Mouse (Mus musculus): Measurements from ENCODE around the gene Zgrf1.

The Zgrf1 gene

DNA sequence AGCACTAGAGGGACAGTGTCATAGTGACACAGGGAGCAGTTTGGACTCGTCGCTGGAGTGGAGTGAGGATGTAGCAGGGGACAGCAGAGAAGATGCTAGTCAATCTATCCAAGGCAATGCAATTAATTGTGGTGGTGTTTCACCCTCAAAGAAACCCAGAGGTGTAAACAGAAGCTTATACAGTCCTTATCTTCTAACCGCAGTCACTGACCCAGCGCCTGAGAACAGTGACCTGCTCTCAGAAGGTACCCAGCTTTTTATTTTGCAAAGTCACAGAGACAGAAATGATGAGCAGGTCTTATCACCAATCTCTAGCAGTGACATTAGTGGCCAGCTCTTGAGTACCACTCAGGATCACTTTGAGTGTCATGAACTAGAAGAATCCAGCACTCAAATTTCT, 9.7 kb downstream of the Zgrf1 start:
- no peak for DNase-seq

DNA sequence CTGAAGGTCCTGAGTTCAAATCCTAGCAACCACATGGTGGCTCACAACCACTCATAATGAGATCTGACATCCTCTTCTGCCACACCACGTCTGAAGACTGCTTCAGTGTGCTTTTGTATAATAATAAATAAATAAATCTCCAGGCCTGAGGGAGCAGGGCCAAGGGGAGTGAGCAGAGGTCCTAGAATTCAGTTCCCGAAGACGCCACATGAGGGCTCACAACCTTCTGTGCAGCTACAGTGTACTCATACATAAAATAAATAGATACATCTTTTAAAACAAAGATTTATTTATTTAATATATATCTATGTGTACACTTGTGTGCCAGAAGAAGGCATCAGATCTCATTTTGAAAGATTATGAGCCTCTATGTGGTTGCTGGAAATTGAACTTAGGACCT, 11.8 kb downstream of the Zgrf1 start:
- no peak for DNase-seq

DNA sequence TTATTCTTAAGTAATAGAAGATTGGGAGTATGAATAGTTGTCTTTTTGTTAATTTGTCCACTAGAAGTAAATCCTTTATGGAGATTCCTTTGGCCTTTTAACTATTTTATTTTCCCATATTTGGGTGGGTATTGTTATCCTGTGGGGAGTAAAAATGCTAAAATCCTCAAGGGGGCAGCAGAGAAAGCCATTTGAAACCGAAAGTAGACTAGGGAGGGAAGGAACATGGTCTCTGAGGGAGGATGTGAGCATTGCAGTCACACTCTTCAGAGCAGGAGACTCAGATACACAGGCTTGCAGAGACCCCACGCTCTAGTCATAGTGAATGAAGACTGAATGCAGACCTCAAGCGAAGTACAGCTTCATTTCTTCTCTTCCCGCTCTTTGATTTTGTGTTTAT, 19.3 kb downstream of the Zgrf1 start:
- DNase-seq: peak in 1 of 2 experiments; percentile 20

DNA sequence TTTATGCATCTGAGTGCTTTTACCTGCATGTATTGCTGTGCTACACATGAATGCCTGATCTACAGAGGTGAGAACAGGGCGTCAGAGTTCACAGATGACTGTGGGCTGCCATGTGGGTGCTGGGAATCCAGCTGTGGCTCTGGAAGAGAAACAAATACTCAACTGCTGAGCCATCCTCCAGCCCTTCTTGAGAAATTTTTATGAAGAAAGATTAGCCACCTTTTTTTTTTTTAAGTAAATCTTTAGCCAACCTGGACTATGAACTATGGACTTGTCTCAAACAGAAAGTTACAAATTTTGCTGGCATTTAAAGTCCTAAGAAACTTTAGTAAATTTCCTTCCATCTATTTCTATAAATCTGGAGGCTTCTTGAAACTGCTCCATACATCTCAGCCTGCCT, 43.8 kb downstream of the Zgrf1 start:
- no peak for DNase-seq

DNA sequence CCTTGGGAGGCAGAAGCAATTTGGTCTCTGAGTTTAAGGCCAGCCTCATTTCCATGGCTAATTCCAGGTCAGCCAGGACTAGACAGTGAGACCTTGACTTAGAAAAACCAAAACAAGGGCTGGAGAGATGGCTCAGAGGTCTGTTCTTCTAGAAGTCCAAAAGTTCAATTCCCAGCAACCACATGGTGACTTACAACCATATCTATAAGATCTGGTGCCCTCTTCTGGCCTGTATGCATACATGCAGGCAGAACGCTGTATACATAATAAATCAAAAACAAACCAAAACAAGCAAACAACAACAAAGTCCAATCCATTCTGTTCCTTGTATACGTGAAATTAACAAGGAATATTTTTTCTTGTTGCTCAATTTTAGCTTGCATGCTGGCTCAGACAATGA, 54.8 kb downstream of the Zgrf1 start:
- no peak for DNase-seq

DNA sequence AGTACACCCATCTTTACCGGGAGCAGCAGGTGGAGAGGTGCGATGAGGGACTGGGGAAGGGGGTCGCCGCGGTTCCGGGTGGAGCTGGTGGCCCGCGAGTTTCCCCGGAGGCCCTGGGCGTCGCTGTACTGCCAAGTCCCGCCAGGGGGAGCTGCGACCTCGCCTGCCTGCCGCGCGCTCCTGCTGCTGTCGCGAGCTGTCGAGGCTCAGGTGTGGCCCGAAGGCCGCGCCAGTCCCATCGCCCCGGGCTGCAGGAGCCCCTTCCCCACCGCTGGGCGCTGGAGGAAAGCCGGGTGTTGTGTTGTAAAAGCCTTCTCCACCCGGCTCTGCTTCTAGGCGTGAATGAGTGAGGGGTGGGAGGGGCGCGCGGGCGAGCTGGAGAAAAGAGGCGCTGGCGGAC, 72.0 kb downstream of the Zgrf1 start:
- peak; percentile 43 to 62 for DNase-seq

DNA sequence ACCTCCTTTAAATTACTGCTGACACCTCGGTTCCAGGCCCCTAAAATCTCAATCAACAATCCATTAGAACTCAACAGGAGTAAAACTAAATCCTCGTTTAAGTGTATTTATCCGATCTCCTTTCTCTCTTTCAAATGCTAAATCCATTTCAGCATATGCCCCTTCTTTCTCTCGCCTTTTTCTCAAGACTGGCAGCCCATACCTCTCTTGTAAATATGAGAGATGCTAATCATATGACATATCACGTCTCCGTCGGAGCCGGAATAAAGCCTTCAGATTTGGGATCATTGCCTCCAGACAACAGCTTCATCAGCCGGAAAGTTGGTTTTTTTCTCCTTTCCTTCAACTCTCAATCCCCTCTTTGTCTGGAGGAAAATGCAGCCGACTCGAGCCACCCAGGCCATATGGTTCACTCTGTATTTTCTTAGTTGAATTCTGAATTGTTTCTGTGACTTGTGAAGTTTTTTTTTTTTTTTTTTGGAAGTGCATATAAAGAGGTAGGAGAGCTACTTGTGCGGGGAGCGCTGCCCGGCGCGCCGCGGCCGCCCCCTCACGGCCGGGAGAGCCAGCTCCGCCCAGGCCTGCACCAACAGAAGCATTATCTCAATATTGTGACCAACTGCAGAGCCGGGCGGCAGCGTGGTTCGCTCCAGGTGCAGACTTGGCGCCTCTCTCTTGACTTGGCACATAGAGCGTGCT, 72.6 kb downstream of the Zgrf1 start:
- no peak for DNase-seq

DNA sequence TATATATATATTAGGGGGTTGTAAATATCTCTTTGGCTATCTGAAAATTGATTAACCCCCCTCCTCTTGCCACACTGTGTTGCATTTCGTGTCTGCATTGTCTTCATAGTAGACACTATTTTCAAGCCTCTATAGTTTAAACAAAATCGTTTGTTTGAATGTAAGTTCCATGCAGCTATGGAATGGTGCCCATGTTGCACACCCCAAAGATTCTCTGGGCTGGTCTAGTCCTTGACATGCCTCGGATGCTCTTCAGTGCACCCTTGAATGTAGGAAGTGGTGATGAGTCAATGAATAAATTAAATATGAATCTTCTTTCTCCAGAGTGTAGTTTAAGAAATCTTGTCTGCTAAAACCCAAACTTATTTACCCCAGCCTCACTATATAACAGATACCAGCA, 73.2 kb downstream of the Zgrf1 start:
- DNase-seq: no peak

DNA sequence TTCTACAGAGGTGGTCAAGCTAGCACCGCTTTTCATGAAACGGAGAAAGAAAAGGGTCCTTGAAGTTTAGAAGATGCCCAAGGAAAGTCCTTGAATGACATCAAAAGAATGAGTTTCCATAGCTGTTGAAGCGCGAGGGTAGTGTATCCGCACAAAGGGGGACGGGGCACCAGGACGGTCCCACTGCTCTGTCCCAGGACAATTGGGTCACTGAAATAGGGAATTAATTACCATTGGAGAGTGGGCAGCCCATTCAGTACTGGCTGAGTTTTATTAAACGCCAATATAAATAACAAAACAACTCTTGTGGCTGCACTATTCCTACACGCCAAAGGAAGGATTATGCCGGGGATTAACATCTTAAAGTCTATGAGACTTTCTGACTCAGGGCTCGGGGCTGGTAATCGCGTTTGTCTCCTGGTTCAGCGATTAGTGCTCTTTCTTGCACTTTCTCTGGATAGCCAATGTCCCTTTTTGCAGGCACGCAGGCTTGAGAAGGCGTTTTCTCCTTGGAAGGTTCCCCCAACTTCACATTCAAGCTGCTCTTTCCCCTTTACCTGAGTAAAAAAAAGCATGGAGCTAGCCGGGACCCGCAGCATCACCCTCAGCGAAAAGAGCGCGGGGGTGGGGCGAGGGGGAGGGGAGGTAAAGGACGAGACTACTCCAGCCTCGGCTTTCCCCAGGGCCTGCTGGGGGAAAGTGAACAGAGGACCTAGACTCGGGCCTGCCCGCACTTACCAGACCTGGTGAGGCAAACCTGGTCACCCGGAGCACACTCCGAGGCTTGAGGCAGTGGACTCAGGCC, 74.1 kb downstream of the Zgrf1 start:
- no peak for DNase-seq

DNA sequence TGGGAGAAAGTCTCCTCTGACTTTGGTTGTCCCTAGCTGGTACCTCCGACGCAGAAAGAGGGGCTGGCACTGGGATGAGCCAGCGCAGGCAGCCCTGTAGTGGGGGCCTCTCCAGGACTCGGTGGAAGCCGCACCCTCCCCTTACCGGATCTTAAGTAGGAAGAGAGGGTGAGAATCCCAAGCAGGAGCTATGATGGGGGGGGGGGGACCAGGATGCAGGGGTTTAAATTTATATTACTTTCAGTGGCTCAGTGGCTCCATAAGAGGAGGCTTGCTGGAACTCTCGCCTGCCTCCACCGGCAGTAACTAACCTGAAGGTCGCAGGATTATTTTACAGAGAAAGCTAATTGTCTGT, 74.6 kb downstream of the Zgrf1 start:
- no peak for DNase-seq

DNA sequence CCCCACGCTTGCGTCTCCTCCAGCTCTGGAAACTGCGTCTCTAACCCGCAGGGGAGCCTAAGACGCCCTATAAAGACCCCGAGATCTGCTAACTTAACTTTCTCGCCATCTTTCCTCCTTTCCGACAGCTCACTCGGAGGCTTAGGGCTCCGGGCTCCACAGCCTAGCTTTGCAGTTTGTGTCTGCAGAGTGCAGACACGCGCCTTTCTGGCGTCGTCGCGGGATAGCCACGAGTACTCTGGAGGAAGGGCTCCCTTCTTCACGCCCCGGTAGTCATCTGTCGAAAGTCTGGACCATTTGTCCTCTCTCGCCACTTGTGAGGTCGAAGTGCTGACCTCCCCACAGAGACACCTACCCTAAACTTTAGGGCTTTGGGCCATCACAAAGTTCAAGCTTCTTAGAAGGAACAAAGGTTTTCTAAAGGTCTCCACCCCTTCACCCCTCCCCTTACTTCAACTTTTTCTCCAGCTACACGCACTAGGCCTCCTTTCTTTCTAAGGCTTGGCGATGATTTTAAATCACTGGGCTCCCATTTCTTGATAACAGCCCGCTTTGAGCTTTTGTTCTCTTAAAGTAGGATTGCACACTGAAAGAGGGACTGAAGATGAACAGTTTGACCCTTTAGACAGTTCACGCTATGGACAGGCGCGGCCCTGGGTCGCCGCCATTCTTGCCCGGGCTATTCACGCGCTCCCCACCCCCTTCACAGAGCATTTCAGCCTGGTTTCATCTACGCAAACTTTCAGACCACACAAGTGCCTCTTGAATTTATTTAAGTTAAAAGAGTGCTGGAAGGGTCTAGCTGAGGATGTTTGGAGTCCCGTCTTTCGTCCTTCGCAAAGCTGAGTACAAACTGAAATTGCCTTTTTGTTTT, 75.3 kb downstream of the Zgrf1 start:
- no peak for DNase-seq

DNA sequence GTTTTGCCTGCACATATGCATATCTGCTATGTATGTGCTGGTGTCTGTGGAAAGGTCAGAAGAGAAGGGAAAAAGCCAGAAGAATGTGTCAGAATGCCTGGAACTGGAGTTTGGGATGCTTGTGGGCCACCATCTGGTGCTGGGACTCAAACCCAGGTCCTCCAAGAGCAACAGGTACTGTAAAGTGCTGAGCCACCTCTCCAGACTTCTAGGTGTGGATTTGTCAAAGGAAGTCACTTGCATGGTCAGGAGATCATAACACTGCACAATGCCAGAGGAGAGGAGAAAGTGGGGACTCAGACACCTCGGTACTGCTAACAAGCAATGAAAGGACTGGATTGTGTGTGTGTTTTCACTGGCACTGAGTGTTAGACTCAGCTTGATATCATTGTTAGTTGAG, 76.9 kb downstream of the Zgrf1 start:
- DNase-seq: no peak

DNA sequence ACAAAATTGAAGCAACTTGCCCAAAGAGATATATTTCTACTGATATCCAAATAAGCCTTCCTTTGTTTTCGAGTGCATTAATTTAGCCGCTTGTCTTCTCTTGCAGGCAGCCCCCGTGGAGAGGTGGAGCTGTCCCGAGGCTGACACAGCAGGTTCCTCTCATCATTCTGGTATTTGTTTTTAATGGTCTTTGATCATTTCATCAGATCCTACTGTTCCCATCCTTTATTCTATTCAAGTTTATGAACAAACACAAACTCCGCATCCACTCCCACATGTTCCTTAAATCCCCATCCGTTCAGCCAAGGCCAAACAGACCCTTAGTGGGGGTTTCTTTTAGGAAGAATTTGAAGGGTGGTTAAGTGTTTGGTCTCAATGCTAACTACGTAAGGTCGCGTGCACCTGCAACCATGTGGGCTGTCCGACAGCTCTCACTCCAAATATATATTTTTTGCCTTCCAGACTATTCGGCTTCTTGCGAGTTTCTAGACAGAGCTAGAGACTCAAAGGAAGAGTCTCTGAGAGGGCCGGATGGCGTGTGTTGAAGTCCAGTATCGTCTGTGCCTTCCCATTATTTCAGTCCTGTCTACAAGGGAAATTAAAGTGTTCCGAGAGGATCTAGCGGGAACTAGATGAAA, 77.6 kb downstream of the Zgrf1 start:
- DNase-seq: no peak

DNA sequence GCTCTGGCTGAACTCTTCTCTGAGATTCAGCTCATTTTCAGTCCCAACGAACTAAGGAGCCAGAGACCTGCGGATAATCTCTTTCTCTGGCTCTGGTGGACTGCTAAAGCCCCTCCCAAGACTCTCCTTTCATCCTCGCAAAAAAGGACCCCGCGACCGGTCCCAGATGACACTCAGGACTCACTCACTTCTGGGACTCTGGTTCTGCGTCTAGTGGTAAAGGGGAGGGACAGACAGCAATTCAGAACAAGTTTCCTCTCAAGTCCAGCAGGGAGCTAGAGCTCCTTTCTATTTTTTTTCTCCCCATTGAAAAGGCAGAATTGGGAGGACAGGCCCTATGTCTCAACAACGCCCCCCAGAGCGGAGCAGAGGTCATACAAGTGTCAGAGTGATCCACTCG, 78.3 kb downstream of the Zgrf1 start:
- no peak for DNase-seq

DNA sequence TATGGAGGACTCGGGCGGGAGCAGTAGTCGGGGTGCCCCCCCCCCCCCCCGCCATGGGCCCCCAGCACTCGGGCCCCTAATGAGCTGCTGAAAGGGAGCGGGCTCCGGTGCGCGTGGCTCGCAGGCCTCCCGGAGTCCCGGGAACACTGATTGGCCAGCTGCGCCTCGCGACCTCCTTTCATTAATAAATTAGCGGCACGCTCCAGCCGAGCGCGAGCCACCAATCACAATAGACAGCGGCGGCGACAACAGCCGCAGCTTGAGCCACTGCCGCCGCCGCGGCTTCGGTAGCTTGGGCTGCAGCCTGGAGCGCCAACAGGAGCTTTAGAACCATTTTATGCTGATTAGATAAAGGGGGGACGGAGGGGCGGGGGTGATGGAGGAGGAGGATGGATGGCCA, 79.2 kb downstream of the Zgrf1 start:
- DNase-seq: no peak

DNA sequence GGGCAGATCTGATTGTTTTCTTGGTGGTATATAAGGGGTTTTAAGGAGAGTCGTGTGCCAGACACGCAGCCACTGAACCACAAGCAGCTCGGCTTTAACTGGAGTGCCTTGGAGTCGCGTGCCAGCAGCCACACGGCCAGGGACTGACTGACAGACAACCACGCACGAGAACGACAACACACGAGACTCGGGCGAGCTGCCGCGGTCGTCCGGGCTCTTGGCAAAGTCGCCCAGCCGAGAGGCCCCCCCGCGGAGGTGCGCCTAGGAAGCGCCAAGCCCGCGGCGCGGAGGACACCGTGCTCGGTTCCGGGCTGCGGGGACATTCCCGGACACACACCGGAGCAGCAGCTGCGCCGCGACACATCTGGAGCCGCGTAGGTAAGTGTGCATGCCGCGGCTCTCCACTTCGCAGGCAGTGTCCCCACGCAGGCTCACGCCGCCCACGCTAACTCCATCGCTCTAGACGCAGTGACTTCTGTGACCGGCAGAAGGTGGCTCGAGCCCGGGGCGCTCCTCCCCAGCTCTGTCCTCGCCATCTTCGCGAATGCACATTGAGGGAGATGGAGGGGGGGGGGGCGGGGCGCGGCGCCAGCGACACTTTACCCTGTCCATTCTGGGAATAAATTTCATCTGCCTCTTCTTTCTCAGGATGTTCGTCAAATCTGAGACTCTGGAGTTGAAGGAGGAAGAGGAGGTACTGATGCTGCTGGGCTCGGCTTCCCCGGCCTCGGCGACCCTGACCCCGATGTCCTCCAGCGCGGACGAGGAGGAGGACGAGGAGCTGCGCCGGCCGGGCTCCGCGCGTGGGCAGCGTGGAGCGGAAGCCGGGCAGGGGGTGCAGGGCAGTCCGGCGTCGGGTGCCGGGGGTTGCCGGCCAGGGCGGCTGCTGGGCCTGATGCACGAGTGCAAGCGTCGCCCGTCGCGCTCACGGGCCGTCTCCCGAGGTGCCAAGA, 80.1 kb downstream of the Zgrf1 start, which contains the start of gene Neurog2:
Gene Neurog2, plus strand, starts transcription at position 56 of the 953 bp plus-strand sequence.
- DNase-seq: no peak

DNA sequence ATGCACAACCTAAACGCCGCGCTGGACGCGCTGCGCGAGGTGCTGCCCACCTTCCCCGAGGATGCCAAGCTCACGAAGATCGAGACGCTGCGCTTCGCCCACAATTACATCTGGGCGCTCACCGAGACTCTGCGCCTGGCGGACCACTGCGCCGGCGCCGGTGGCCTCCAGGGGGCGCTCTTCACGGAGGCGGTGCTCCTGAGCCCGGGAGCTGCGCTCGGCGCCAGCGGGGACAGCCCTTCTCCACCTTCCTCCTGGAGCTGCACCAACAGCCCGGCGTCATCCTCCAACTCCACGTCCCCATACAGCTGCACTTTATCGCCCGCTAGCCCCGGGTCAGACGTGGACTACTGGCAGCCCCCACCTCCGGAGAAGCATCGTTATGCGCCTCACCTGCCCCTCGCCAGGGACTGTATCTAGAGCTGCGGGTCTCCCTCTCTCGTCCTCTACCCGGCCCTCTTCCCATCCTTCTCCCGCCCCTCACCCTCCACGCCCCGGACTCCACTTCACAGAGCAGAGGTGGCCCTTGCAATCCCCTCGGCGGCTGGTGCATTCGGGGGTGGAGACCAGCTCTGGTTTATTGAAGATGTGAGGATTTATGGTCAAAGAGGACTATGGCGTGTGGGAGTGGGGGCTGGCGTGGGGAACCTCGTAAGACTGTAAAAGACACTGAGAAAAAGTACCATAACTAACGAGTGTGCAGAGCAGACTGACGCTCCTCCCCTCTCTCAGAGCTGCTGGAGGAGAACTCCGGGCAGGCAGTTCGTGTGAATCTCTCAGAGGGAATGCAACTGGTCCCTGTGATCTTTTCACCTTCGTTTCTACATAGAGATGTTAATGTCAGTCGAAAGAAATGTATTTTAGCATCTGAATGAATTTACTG, 81.1 kb downstream of the Zgrf1 start:
- DNase-seq: peak; percentile 19 to 32

DNA sequence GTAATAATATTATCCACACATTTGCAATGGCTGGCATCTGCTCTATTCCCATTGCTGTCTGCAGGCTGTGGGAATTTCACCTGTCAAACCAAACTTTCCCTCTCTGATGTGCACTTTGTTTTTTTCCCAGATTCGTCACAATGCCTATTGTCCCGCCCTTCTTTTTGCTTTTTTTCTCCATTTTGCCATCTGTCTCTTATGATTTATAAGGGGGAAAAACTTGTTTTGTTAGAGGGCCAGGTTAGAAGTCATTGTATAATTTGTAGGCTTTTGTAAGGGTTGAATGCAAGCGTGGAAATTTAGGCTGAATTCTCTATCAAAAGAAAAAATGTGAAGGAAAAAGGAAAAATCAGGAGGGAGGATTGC, 81.7 kb downstream of the Zgrf1 start:
- no peak for DNase-seq

DNA sequence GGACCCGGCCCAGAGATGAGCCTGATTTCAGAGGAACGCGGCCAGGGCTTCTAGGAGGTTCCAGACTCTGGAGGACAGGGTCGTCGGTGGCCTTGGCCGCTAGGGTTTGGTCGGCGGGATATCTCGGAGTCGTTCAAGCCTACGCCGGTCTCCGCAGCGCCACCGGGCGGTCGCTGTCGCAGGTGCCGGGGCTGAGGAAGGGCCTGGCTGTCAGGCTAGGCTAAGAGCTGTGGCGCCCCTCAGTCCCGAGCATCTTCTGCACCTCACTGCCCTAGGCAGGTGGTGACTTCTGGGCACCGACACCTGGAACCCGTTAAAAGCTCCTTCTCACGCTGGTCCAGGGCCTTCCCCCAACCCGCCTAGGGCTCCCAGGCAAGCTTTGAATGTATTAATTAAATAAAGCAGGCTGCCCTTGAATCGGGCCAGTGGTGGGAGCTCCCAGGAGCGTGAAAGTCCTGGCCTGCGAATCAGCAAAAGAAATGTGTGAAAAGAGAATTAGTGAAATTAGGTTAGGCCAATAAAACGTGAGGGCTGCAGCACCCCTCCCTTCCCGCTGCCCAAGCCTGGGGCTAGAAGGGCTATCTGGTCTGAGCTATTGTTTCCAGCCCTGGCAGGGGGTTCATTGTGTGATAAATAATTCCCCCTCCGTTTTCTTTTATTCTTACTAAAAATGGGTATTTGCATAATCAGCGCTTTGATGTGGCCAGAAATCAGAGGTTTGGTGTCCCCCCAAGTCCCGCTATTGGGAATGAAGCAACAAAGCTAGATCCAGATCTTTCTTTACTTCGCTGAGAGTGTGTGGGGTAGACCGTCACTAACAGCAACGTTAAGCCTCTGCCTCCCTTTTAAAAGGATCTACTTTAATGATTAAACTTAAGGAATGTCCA, 86.8 kb downstream of the Zgrf1 start:
- DNase-seq: no peak
